Mouse (Mus musculus) ES-Bruce4 (cell line): Measurements from ENCODE around the gene Pif1. TPM values are rescaled to one million over a fixed set of nuclear protein-coding genes. Genes with fewer than 3 reads are reported as not detected.
A peak's percentile ranks its signal among the peaks of the same experiment; 100 is the strongest.

Experiments
- H3K27ac ChIP-seq: 2 replicates; pipeline ENCODE4 v1.5.1; 2012; ENCODE audit warnings: low read length, inconsistent platforms; ENCODE audit not compliant: insufficient read depth
- H3K27me3 ChIP-seq: 2 replicates; pipeline ENCODE4 v1.6.1; 2012; ENCODE audit warnings: mild to moderate bottlenecking, low read length, inconsistent platforms; ENCODE audit not compliant: control insufficient read depth, poor library complexity, insufficient read depth, severe bottlenecking
- H3K36me3 ChIP-seq: 2 replicates; pipeline ENCODE4 v1.6.1; 2012; ENCODE audit warnings: inconsistent platforms, mild to moderate bottlenecking, low read length, moderate library complexity; ENCODE audit not compliant: control insufficient read depth, poor library complexity, insufficient read depth, severe bottlenecking
- H3K4me1 ChIP-seq: one replicate; pipeline ENCODE4 v1.8.1; 2011; ENCODE audit warnings: low read length; ENCODE audit not compliant: control insufficient read depth, insufficient read depth
- H3K4me3 ChIP-seq: 2 replicates; pipeline ENCODE4 v1.5.1; 2011; ENCODE audit warnings: low read depth, mild to moderate bottlenecking, low read length
- H3K9ac ChIP-seq: 2 replicates; pipeline ENCODE4 v1.6.1; 2012; ENCODE audit warnings: low read depth, mild to moderate bottlenecking, inconsistent platforms; ENCODE audit not compliant: poor library complexity, severe bottlenecking
- H3K9me3 ChIP-seq: replicated peaks from 2 replicates; pipeline ENCODE4 v1.6.1; 2012; ENCODE audit warnings: mild to moderate bottlenecking, low read length, inconsistent platforms; ENCODE audit not compliant: control insufficient read depth, poor library complexity, insufficient read depth, severe bottlenecking
- CTCF ChIP-seq: IDR thresholded peaks from one replicate; pipeline ENCODE4 v1.8.1; 2011; ENCODE audit warnings: low read depth, low read length
- EP300 ChIP-seq: IDR thresholded peaks from 2 replicates; pipeline ENCODE4 v1.6.1; 2011; ENCODE audit warnings: low read depth, low read length; ENCODE audit not compliant: insufficient read depth
- POLR2A ChIP-seq: IDR thresholded peaks from one replicate; pipeline ENCODE4 v1.8.1; 2011; ENCODE audit warnings: low read length; ENCODE audit not compliant: insufficient read depth
- polyA plus RNA-seq: library from polyadenylated mRNA; stranded (reverse); fragments of >200 nt; gene quantifications from 2 replicates; pipeline ENCODE4 v1.2.4, GENCODE M21; 2011; ENCODE audit warnings: low read depth; ENCODE audit not compliant: missing spikeins, insufficient read depth, insufficient read length

The Pif1 gene
- polyA plus RNA-seq, result 27.7 and 32.3 TPM in 2 replicates

DNA sequence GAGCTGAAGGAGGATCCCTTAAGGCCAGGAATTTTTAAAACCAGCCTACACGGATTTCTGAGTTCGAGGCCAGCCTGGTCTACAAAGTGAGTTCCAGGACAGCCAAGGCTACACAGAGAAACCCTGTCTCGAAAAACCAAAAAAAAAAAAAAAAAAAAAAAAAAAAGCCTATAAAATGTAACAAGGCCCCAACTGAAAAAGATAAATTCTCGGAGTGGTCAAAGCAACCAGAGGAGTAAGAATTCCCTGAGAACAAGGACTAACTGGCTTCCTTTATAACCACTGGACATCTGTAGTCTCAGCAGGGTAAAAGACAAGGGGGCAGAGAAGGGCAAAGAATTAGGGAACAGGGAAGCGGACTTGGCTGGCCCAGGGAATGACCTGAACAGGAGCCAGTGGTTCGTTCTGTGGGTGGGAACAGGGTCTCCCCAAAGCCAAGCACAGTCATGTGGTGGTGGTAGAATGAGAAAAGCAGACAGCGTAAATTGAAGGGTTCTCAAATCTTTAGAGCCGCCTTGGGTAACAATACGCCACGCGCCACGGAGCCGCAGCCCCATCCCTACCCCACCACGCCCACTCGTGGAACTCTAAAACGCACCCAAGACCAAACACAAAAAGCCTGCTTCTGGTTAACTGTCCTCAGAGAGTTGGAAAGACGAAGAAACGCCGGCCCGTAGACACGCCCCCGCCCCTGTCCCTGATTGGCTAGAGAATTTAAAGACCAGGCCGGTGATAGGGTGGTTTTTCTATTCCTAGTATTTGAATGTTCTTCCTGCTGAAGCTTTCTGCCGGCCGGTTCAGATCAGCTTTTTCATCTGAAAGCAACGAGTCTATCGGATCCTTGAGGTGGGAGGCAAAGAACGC is at the start of gene Pif1:
TSS of gene Pif1 (plus strand) at position 755 of the 864 bp plus-strand sequence.
- Histone ChIP-seq H3K27ac (peak within 1 kb of the TSS; percentile 80), H3K4me3 (peak within 1 kb of the TSS; percentile 95), H3K36me3 (peaks cover 14% of the 10 kb centered on the region), H3K9me3 (no peaks in the 10 kb centered on the region), H3K4me1 (no peaks in the 10 kb centered on the region), H3K27me3 (no peaks in the 10 kb centered on the region), H3K9ac (peak within 1 kb of the TSS; percentile 69)
- TF ChIP-seq POLR2A (peak; percentile 20), CTCF (no peak), EP300 (0 out of 2 replicates have a peak, but pooled peaks have one; percentile 14)

DNA sequence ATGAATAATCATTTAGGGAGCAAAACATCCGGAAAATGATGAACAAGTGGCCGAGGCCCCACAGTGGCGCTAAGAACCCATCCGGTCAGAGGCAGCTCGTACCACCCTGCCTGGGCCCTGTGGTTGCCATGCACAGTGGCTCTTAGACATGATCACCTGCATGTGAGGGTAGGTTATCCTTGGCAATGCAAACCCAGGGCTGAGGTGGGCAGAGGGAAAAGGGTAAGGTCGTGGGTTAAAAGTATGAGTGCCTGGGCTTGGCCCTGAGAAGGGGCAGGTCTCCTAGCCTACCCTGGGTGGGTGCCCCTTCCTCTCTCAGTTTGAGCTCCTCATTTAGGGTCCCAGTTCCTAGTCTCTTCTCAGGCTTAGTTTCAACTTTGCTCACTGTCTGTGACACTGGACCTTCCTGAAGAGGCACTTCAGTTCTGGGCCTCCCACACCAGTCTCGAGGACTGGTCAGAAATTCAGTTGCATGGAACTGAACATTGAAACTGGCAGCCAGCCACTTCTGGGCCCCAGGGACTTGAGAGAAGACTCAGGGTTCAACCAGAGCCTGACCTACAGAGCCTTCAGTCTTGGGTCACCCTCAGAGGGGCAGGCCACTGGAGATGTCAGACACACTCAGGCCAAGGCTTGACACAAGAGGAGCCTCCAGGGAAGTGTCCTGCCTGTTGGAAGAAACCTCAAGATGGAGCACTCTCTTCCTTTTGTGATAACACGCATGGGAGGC is 48.9 kb upstream of the Pif1 start:
- no peaks in the 10 kb centered on the region for H3K4me1 ChIP-seq
- no peak overlapping the region for H3K9ac ChIP-seq
- no peaks in the 10 kb centered on the region for H3K9me3 ChIP-seq
- no peak overlapping the region for H3K4me3 ChIP-seq
- TF ChIP-seq EP300 (no peak), POLR2A (no peak), CTCF (no peak)
- H3K27me3 ChIP-seq, result no peaks in the 10 kb centered on the region
- H3K27ac ChIP-seq, result no peak overlapping the region
- H3K36me3 ChIP-seq, result no peaks in the 10 kb centered on the region

DNA sequence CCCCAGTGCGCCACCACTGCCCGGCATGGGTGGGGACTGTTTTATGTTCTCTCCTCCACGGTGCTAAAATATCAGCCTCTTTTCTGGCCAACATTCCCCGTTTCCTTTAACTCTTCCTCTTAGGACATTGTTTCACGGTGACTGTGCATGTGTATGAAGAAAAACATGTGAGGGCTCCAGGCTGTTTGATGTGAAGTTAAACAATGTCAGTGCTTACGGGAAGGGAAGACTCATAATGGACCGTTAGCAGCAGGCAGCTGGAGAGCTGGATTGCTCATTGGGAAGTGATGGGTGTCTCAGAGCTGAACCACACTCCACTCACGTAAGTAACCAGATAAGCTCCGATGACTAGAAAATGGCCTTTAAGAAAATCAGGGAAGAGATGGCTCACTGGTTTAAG is 47.3 kb upstream of the Pif1 start:
- Histone ChIP-seq H3K36me3 (no peaks in the 10 kb centered on the region), H3K9ac (no peak overlapping the region), H3K27me3 (no peaks in the 10 kb centered on the region), H3K9me3 (no peaks in the 10 kb centered on the region), H3K4me1 (no peaks in the 10 kb centered on the region), H3K4me3 (no peak overlapping the region), H3K27ac (no peak overlapping the region)
- no peak for TF ChIP-seq EP300
- TF ChIP-seq POLR2A, result no peak

DNA sequence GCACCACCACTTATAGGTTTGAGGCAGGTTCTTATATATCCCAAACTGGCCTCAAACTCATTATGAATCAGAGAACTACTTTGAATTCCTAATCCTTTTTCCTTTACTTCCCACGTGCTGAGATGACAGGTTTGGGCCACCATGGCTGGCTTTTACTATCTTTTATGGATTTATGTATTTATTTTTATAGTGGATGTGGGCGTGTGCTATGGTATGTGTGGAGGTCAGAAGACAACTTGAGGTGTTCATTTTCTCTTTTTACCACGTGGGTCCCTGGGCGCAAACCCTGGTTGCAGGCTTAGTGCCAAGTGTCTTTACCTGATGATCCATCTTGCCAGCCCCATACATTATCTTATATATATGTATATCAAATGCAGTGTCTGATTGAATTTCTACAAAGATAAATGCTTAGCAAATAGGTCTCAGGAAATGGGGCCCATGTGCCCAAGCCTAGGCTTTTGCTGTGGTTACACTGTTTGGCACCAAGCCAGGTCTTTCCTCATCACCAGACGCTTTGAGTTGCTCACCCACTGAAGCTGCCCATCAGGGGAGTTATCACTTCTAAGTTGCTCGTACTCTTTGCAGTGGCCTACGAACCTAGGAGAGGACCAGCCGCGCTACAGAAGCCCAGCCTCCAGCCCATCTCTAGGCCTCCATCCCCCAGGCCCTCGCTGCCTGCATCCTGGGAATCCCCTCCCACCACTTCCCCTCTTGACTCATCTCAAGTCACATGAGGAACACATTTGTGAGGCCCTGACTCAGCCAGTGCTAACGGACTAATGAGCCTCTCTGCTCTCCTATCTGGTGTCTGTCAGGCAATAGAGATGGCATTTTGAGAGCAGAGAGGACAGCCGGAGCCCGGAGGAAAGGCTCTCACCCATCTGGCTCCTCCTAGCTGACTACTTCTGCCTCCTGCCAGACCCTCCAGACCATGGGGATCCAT is 45.6 kb upstream of the Pif1 start:
- no peaks in the 10 kb centered on the region for H3K9me3 ChIP-seq
- no peak overlapping the region for H3K27ac ChIP-seq
- no peaks in the 10 kb centered on the region for H3K27me3 ChIP-seq
- no peak overlapping the region for H3K4me3 ChIP-seq
- TF ChIP-seq POLR2A, result no peak
- TF ChIP-seq EP300, result no peak
- no peak for TF ChIP-seq CTCF
- H3K36me3 ChIP-seq, result no peaks in the 10 kb centered on the region
- no peaks in the 10 kb centered on the region for H3K4me1 ChIP-seq
- H3K9ac ChIP-seq, result no peak overlapping the region

DNA sequence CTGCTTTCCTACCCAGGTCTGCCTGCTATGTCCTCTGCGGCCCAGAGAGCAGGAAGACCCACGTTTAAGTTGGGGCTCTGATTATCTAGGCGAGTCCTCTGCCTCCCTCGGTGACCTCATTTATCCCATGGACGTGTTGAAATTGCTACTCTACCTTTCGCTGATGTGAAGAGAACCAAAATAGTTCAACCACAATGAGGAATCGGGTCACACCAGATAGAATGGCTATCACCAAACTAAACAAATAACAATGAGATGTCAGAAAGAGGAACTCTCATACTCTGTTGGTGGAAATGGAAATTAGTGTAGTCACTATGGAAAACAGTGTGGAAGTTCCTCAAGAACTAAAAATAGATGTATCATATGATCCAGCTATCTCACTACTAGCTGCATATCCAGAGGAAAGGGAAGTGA is 44.8 kb upstream of the Pif1 start:
- no peak overlapping the region for H3K9ac ChIP-seq
- H3K4me3 ChIP-seq, result no peak overlapping the region
- H3K27ac ChIP-seq, result no peak overlapping the region
- H3K27me3 ChIP-seq, result no peaks in the 10 kb centered on the region
- no peak for TF ChIP-seq CTCF
- TF ChIP-seq EP300, result no peak
- no peak for TF ChIP-seq POLR2A
- no peaks in the 10 kb centered on the region for H3K36me3 ChIP-seq
- no peaks in the 10 kb centered on the region for H3K9me3 ChIP-seq
- no peaks in the 10 kb centered on the region for H3K4me1 ChIP-seq
